Mouse (Mus musculus) limb, embryonic 14.5 days (tissue): Measurements from ENCODE around the gene Smim22. TPM values are rescaled to one million over a fixed set of nuclear protein-coding genes. Genes with fewer than 3 reads are reported as not detected.

Source experiments
- ATAC-seq: fragments of 200-750 bp; cut with Nextera tagmentation; 2 replicates; pipeline ENCODE4 v1.8.0; 2017; ENCODE audit warnings: low read depth, moderate number of reproducible peaks, moderate TSS enrichment; ENCODE audit not compliant: low FRiP score
- DNase-seq: peaks from one replicate; pipeline ENCODE4 v3.0.0-alpha.2; 2015; ENCODE audit warnings: low spot score
- H3K27ac ChIP-seq: fragments of 300-500 bp; sonication (generic); replicated peaks from 2 replicates; pipeline ENCODE4 v1.5.1; 2014; ENCODE audit warnings: low read depth, mild to moderate bottlenecking, low read length, moderate library complexity, mixed read lengths
- H3K27me3 ChIP-seq: fragments of 300-500 bp; sonication (generic); 2 replicates; pipeline ENCODE4 v1.6.1; 2014; ENCODE audit warnings: low read length, mixed read lengths; ENCODE audit not compliant: control insufficient read depth, insufficient read depth
- H3K36me3 ChIP-seq: fragments of 300-500 bp; sonication (generic); 2 replicates; pipeline ENCODE4 v1.6.1; 2014; ENCODE audit warnings: mild to moderate bottlenecking, low read length, moderate library complexity, mixed read lengths; ENCODE audit not compliant: control insufficient read depth, insufficient read depth
- H3K4me1 ChIP-seq: fragments of 300-500 bp; sonication (generic); 2 replicates; pipeline ENCODE4 v1.6.1; 2014; ENCODE audit warnings: antibody characterized with exemption, low read length, mixed read lengths; ENCODE audit not compliant: control insufficient read depth, insufficient read depth
- H3K4me2 ChIP-seq: fragments of 300-500 bp; sonication (generic); replicated peaks from 2 replicates; pipeline ENCODE4 v1.6.1; 2014; ENCODE audit warnings: low read depth, mild to moderate bottlenecking, low read length, moderate library complexity; ENCODE audit not compliant: severe bottlenecking
- H3K4me3 ChIP-seq: fragments of 300-500 bp; sonication (generic); replicated peaks from 2 replicates; pipeline ENCODE4 v1.5.1; 2014; ENCODE audit warnings: low read length
- H3K9ac ChIP-seq: fragments of 300-500 bp; sonication (generic); 2 replicates; pipeline ENCODE4 v1.6.1; 2014; ENCODE audit warnings: mild to moderate bottlenecking, low read depth, low read length, moderate library complexity; ENCODE audit not compliant: severe bottlenecking
- H3K9me3 ChIP-seq: fragments of 300-500 bp; sonication (generic); 2 replicates; pipeline ENCODE4 v1.6.1; 2016; ENCODE audit warnings: low read length; ENCODE audit not compliant: control insufficient read depth
- POLR2A ChIP-seq: fragments of 200-500 bp; IDR thresholded peaks from 2 replicates; pipeline ENCODE4 v1.8.0; 2012; ENCODE audit warnings: inconsistent platforms, mild to moderate bottlenecking, moderate library complexity, borderline replicate concordance; ENCODE audit not compliant: insufficient read depth, insufficient read length; ENCODE audit errors: extremely low read depth
- WGBS: fragments of 180-500 bp; shearing (Covaris S2); extraction: QIAGEN DNeasy Blood & Tissue Kit; methylation state at CpG from one replicate; pipeline ENCODE4 v1.1.7; 2014; 5-methylcytosine and 5-hydroxymethylcytosine counted together
- polyA plus RNA-seq, 2 experiments: library from polyadenylated mRNA; depleted of rRNA in 1 of 2; stranded (reverse) in 1 of 2; unstranded in 1 of 2; fragments of >200 nt; fragmentation: Nextera tagmentation in 1 of 2; extraction: Ambion mirVana in 1 of 2; gene quantifications; 2 replicates each; pipeline versions ENCODE4 v1.2.1 to v1.2.3; 2012 to 2014

Smim22 gene
- polyA plus RNA-seq, 2 experiments, result 2.9 to 4.5 TPM

DNA sequence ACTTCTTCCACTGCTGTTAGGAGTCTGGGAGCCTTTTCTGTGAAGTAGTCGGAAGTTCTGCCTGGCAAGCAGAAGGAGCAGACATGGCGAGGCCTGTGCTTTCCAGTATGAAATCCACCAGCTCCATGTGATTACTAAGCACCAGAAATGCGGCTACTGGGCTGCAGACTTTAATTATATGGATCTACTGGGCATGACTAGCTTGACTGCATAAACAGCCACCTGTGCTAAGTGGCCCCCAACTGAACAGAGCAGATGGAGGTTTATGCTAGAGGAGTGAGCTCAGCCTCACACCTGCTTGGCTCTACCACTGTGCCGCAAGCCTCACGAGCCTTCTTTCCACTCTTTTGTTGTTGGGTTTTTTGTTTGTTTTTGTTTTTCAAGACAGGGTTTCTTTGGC is 32.6 kb upstream of the Smim22 start:
- DNase-seq, result no peak
- TF ChIP-seq POLR2A, result no peak
- no peak overlapping the region for H3K4me2 ChIP-seq
- no peaks in the 10 kb centered on the region for H3K9me3 ChIP-seq
- H3K4me1 ChIP-seq, result no peaks in the 10 kb centered on the region
- 76% methylated on average over 5 of the region's 5 CpGs for WGBS
- H3K27ac ChIP-seq, result no peak overlapping the region
- H3K9ac ChIP-seq, result no peak overlapping the region
- H3K36me3 ChIP-seq, result no peaks in the 10 kb centered on the region
- H3K27me3 ChIP-seq, result no peaks in the 10 kb centered on the region
- H3K4me3 ChIP-seq, result no peak overlapping the region
- no peak for ATAC-seq

DNA sequence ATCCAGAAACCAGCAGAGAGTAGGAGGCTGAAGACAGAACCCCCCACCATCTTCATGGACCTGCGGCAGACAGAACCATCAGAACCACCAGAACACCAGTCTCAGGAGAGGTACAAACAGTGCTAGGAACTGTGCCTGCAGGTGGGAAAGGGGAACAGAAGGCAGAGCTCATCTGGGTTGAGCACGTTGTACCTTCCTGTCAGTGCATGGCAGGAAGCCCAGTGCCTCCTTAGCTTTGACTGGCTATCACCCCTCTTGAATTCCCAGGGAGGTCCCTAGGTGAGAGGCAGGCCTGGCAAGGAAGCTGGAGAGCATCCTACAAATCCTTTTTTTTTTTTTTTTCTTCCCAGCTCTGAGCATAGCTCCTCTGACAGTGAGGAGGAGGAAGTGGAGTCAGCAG is 30.9 kb upstream of the Smim22 start:
- Histone ChIP-seq H3K36me3 (no peaks in the 10 kb centered on the region), H3K4me3 (no peak overlapping the region), H3K27ac (no peak overlapping the region), H3K9ac (no peak overlapping the region), H3K9me3 (no peaks in the 10 kb centered on the region), H3K4me2 (no peak overlapping the region), H3K27me3 (no peaks in the 10 kb centered on the region), H3K4me1 (no peaks in the 10 kb centered on the region)
- 78% methylated on average over 2 of the region's 2 CpGs for WGBS
- DNase-seq (no peak), ATAC-seq (no peak)
- TF ChIP-seq POLR2A, result no peak

DNA sequence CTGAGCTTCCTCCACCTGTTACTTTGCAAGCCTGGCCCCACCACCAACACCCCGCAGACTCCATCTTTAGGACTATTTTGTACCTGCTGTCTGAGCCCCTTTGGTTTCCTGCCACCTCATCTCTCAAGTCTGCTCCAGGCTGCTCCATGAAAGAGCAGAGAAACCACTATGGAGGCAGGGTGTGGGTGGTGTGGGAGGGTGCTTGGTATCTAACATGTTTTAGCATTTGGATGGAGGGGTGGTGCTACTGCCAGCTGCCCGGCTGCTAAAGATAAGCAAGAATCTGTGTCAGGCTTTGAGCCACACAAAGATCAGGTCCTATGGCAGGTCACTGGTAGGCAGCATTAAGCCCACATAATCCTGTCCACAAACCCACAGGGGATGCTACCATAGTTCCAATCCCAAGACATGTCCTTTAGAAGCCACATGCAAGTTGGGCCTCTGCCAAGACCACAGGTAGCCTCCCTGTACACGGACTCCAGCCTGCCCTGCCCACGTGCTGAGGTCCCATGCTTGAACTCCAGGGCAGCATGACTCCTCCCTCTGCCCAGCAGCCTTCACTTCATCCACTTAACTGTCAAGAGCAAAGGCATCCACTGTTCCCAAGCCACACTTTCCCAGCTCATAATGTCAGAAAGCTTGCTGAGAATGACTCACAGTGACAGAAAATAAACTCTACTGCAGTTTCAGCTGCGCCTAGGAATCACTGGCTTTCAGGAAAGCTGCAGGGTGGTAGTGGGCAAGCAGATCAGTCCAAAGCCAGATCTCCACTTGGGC is 28.6 kb upstream of the Smim22 start:
- TF ChIP-seq POLR2A, result no peak
- H3K9me3 ChIP-seq, result no peaks in the 10 kb centered on the region
- H3K36me3 ChIP-seq, result no peaks in the 10 kb centered on the region
- H3K4me2 ChIP-seq, result no peak overlapping the region
- H3K27ac ChIP-seq, result no peak overlapping the region
- no peak overlapping the region for H3K9ac ChIP-seq
- H3K4me1 ChIP-seq, result no peaks in the 10 kb centered on the region
- ATAC-seq (no peak), DNase-seq (no peak)
- H3K4me3 ChIP-seq, result no peak overlapping the region
- no peaks in the 10 kb centered on the region for H3K27me3 ChIP-seq
- 56% methylated on average over 5 of the region's 5 CpGs for WGBS

DNA sequence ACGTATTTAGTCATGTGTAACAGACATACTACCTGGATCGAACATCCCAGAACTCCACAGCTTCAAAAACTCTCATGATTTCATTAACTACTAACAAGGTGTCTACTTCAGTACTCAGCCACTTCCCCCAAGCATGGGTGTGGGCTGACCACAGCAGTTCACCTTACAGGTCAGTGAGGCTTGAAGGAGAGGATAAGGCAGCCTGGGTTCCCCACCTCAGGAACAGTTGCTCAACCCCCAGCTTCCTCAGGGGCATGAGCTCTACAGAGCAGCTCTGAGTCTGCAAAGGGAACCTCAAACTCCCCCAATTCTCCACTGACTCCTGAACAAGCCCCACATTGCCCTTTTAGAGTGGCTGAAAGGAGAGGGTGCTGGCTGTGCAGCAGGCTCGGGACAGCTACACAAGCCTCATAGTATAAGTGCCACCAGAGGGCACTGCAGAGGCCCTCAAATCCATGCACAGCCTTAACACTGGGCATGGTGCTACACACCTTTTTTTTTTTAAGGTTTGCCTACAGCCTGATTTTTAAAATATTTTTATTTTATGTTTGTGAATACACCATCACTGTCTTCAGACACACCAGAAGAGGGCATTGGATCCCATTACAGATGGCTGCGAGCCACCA is 27.2 kb upstream of the Smim22 start:
- no peaks in the 10 kb centered on the region for H3K9me3 ChIP-seq
- H3K4me3 ChIP-seq, result no peak overlapping the region
- H3K4me2 ChIP-seq, result no peak overlapping the region
- no peaks in the 10 kb centered on the region for H3K36me3 ChIP-seq
- TF ChIP-seq POLR2A, result no peak
- WGBS, result 75% methylated on average over 4 of the region's 4 CpGs
- no peaks in the 10 kb centered on the region for H3K4me1 ChIP-seq
- H3K9ac ChIP-seq, result no peak overlapping the region
- no peaks in the 10 kb centered on the region for H3K27me3 ChIP-seq
- no peak overlapping the region for H3K27ac ChIP-seq
- DNase-seq (peak; percentile 21), ATAC-seq (no peak)

DNA sequence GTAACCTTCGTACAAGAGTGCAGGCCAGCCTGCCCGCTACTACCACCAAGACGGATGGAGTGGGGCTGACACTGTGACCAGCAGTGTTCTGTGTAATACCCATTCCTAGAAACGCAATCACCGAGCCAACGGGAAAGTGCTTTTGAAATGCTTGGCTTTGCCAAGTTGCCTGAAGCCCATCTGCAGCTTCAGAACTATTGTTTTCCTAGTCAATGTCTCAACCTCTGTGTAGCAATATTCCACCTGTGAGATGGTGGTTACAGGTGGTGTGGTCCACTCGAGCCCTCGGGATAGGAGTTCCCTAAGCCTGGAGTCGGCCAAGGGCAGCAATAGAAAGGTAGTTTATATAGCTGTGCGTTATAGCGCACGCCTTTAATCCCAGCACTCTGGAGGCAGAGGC is 22.4 kb upstream of the Smim22 start:
- 89% methylated on average over 12 of the region's 12 CpGs for WGBS
- ATAC-seq (no peak), DNase-seq (no peak)
- Histone ChIP-seq H3K4me1 (no peaks in the 10 kb centered on the region), H3K4me3 (no peak overlapping the region), H3K4me2 (no peak overlapping the region), H3K9ac (no peak overlapping the region), H3K9me3 (no peaks in the 10 kb centered on the region), H3K27me3 (no peaks in the 10 kb centered on the region), H3K27ac (no peak overlapping the region), H3K36me3 (no peaks in the 10 kb centered on the region)
- TF ChIP-seq POLR2A, result no peak

DNA sequence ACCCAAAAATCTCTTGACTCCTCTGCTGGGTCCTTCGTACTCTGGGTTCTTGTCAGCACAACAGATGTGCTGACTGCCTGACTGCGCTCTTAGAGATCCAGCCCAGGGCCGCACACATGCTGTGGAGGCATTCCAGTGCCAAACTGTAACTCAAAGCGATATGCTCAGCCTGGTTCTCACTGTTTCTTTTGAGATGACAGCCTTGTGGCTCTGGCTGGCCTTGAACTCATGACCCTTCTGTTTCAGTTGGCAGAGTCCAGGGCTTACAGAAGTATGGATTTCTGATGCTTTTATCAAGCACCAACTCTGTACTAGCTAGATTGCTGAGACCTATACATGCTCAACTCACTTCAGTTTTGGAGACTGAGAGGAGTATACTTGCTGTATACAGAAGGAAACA is 13.8 kb upstream of the Smim22 start:
- no peak overlapping the region for H3K9ac ChIP-seq
- WGBS, result 75% methylated on average over 4 of the region's 4 CpGs
- no peak for DNase-seq

More for the DNA sequence above, 13.8 kb upstream of the Smim22 start:
- Histone ChIP-seq H3K4me3 (no peak overlapping the region), H3K4me1 (no peaks in the 10 kb centered on the region), H3K4me2 (no peak overlapping the region), H3K27ac (no peak overlapping the region), H3K9me3 (no peaks in the 10 kb centered on the region), H3K27me3 (no peaks in the 10 kb centered on the region), H3K36me3 (no peaks in the 10 kb centered on the region)
- no peak for ATAC-seq
- no peak for TF ChIP-seq POLR2A
